Mouse (Mus musculus) testis, adult 2 months (tissue): Measurements from ENCODE around the gene Snx8.

Experiments used
- CTCF ChIP-seq: fragments of 200-500 bp; IDR thresholded peaks from 2 replicates; pipeline ENCODE4 v1.5.1; 2012; ENCODE audit warnings: low read depth, mild to moderate bottlenecking, inconsistent platforms, low read length, moderate library complexity; ENCODE audit not compliant: control insufficient read depth, insufficient read depth, insufficient replicate concordance
- POLR2A ChIP-seq: fragments of 200-500 bp; IDR thresholded peaks from 2 replicates; pipeline ENCODE4 v1.6.1; 2012; ENCODE audit warnings: low read depth, mild to moderate bottlenecking, inconsistent platforms, low read length, moderate library complexity; ENCODE audit not compliant: control insufficient read depth

- TF ChIP-seq CTCF (no peak), POLR2A (no peak)
Observed at GRCm38 (mm10) chr5:140355934-140356333, 33.1 kb downstream of the Snx8 start.
